Mouse (Mus musculus) layer of hippocampus, adult 8-10 months (tissue): ENCODE measurements around the gene Fam173a. TPM values are rescaled to one million over a fixed set of nuclear protein-coding genes. Genes with fewer than 3 reads are reported as not detected.

ENCODE experiments used
- DNase-seq, 2 experiments: peaks; one replicate each; pipeline ENCODE4 v3.0.0; 2022; ENCODE audit warnings: low spot score in 2 of 2
- total RNA-seq, 4 experiments: library from RNA; stranded (reverse); gene quantifications; 2 replicates each; pipeline ENCODE4 v1.2.4; 2022

Gene Fam173a
- 100 to 1,000 TPM in 2 of 4 experiments, 10 to 100 TPM in 2; 93.0 to 103 (median 99.1) TPM for total RNA-seq

- DNase-seq: peak in 1 of 2 experiments; percentile 63
Observed at GRCm38 (mm10) chr17:25792615-25793014, at the start of gene Fam173a. Gene Fam173a, minus strand, starts transcription at chr17:25792901.

- DNase-seq: no peak
Observed at GRCm38 (mm10) chr17:25841117-25841880, 48.6 kb upstream of the Fam173a start, which contains the start of gene Gm20683. Gene Gm20683, minus strand, starts transcription at chr17:25841763.

GRCm38 (mm10) chr17:25840519-25840918, 47.8 kb upstream of the Fam173a start:
- DNase-seq: no peak

GRCm38 (mm10) chr17:25839455-25840235, 46.9 kb upstream of the Fam173a start:
- DNase-seq: no peak

GRCm38 (mm10) chr17:25838904-25839303, 46.2 kb upstream of the Fam173a start:
- DNase-seq: no peak

- DNase-seq: no peak
Observed at GRCm38 (mm10) chr17:25837533-25837932, 44.8 kb upstream of the Fam173a start.

- DNase-seq: peak; percentile 79 to 85
Observed at GRCm38 (mm10) chr17:25837076-25837410, 44.3 kb upstream of the Fam173a start, which contains the start of gene Rhbdl1. Gene Rhbdl1, minus strand, starts transcription at chr17:25837295.

GRCm38 (mm10) chr17:25836397-25837075, 43.8 kb upstream of the Fam173a start:
- peak in 1 of 2 experiments; percentile 53 for DNase-seq

GRCm38 (mm10) chr17:25835816-25836215, 43.1 kb upstream of the Fam173a start:
- DNase-seq: no peak

GRCm38 (mm10) chr17:25835301-25835700, 42.6 kb upstream of the Fam173a start:
- DNase-seq: no peak

- no peak for DNase-seq
Observed at GRCm38 (mm10) chr17:25834595-25835222, 42.0 kb upstream of the Fam173a start.

- DNase-seq: no peak
Observed at GRCm38 (mm10) chr17:25833961-25834594, 41.4 kb upstream of the Fam173a start.

- peak; percentile 85 to 87 for DNase-seq
Observed at GRCm38 (mm10) chr17:25833291-25833663, 40.6 kb upstream of the Fam173a start, which contains the start of gene Stub1. Gene Stub1, minus strand, starts transcription at chr17:25833404.

GRCm38 (mm10) chr17:25832436-25833290, 40.0 kb upstream of the Fam173a start:
- DNase-seq: peak; percentile 98 to 99

- DNase-seq: no peak
Observed at GRCm38 (mm10) chr17:25831451-25832281, 39.0 kb upstream of the Fam173a start.

GRCm38 (mm10) chr17:25830806-25831431, 38.2 kb upstream of the Fam173a start:
- no peak for DNase-seq

- no peak for DNase-seq
Observed at GRCm38 (mm10) chr17:25830200-25830753, 37.6 kb upstream of the Fam173a start.

GRCm38 (mm10) chr17:25829558-25830017, 36.9 kb upstream of the Fam173a start:
- no peak for DNase-seq
